Mouse (Mus musculus) adrenal gland (tissue): Measurements from ENCODE around the gene Mdn1.

Source experiments
- intact Hi-C: fragments of 180-260 bp; cut with DNase I; formaldehyde crosslinking; loops from one replicate; pipeline ENCODE4 v1.15.1; 2025
- long read RNA-seq, 2 experiments: library from polyadenylated mRNA; unstranded; transcript quantifications; one replicate each; pipeline ENCODE4 v2.0.0; 2020; ENCODE audit warnings: borderline replicate concordance in 1 of 2; ENCODE audit not compliant: insufficient replicate concordance in 1 of 2

Gene Mdn1
- long read RNA-seq, experiment 1, partial matches to known transcripts, result 8 of 10 reads
- long read RNA-seq, experiment 1, other reads (novel, unspliced or antisense), result 2 of 10 reads
- long read RNA-seq, experiment 2, partial matches to known transcripts, result 8 of 9 reads
- long read RNA-seq, experiment 2, other reads (novel, unspliced or antisense), result 0 of 9 reads

DNA sequence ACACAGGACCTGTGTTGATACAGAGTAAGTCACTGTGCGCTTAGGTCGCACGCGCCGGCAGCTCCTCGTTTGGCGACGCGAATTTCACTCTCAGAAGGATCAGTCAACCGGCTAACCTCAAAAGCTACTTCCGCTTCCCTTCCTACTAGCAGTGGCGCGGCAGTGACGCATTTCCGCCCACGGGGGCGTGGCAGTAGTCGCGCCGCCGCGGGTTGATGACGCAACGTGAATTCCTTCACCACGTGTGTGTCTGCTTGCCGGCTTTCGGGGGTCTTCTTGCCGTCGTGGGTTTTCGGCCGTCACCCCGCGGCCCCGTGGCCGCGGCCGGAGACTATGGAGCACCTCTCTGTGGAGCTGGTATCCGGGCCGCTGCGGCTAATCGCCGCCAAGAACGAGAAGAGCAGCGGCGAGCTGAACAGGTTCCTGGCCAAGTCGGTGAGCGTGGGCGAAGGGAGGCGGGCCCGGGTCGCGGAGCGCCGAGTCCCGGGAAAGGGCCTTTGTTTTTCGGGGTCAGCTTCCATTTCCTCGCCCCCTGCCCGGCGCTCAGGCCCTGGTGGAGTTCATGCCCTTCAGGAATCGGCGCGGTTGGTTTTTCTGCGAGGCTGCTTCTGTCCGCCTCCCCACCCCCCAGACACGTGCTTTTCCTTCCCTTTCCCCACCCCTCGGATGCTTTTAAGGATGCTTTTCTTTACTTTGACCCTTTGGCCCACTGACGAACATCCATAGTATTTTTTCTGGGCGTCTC lies at the start of gene Mdn1:
Gene Mdn1 (plus strand): TSS at position 202 of the 745 bp plus-strand sequence.
- intact Hi-C loops, result loop anchor here (5.0 kb wide), 1 partner anchor 375 kb away; the partner anchor contains the start of gene Ube2j1

- intact Hi-C loops, result no loop called here
Observed at GRCm38 (mm10) chr4:32615034-32615881, 41.7 kb upstream of the Mdn1 start, which contains the start of gene Casp8ap2. Gene Casp8ap2, plus strand, starts transcription at chr4:32615451.

DNA sequence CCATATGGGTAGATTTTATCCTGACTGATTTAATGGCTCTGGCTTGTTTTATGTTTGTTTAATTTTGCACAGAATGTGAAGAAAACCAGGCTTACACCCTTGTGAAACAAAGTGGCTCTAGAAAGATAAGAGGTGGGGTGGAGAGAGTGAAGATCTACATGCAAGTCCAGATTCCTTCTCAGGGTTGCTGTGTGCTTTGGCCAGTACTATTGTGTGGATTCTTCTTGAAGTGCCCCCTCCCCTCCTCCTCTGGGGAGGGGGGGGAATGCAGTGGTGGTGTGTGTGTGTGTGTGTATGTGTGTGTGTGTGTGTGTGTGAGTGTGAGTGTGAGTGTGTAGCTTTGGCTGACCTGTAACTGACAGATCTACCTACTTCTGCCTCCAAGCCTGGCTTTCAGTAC lies 35.3 kb upstream of the Mdn1 start:
- intact Hi-C loops, result no loop called here

DNA sequence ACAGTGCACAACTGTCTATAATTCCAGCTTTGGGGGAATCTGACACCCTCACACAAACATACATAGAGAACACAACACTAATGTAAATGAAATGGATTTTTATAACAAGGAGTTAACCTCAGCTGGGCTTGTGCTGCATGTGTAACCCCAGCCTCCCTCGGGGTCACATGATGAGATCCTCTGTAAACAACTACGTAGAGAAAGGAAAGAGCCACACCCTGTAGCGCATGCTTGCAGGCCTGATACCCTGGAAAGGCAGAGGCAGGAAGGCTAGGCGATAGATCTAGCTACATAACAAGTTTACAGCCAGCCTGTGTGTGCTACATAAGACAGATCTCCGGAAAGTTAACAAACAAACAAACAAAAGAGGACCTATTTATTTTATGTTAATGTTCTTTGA lies 5.2 kb upstream of the Mdn1 start:
- intact Hi-C loops, result no loop called here

DNA sequence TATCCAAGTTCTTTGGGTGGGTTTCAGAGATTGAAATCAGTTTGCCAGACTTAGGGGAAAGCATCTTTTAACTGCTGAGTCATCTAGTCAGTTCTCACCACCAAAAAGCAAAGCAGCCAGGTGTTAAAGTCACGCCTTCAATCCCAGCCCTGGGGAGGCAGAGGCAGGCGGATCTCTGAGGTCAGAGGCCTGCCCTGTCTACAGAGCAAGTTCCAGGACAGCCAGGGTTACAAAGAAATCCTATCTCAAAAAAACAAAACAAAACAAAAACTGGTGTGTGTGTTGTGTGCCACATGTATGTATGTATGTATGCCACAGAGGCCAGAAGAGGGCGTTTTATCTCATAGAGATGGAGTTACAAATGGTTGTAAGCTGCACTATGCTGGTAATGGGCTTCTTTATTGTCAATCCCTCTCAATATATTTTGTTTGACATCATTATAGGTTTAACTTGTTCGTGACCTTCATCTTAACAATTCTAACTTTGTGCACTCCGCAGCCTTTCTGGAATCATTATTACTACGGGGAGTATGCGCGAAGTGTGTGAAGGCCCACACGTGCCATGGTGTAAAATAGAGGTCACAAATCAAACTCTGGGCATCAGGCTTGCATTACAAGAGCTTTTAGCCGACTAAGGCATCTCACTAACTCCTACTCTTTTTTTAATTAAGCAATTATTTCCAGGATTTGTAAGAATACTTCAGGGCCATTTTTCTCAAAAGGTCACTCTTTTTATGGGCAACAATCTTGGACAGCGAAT lies 594 bp upstream of the Mdn1 start:
- intact Hi-C loops, result loop anchor here (5.0 kb wide), 1 partner anchor 376 kb away; the partner anchor contains the start of gene Ube2j1

DNA sequence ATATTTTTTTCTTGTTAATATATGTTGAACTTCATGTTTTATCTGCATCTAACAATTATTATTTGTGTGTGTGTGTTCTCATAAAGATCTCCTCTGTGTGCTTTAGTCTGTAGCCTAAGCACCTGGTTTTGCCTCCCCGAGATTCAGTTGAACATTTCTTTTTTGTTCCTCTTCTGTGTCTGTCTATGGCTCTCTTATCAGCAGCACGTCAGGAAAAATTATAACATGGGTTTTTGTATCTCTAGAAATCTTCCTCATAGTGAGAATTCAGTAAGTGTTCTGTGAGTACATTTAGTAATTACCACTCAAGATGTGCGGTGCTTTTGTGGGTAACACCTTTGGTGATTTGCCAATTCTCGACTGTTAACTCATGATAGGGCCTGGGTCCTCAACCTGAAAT lies 8.9 kb downstream of the Mdn1 start:
- intact Hi-C loops, result no loop called here

DNA sequence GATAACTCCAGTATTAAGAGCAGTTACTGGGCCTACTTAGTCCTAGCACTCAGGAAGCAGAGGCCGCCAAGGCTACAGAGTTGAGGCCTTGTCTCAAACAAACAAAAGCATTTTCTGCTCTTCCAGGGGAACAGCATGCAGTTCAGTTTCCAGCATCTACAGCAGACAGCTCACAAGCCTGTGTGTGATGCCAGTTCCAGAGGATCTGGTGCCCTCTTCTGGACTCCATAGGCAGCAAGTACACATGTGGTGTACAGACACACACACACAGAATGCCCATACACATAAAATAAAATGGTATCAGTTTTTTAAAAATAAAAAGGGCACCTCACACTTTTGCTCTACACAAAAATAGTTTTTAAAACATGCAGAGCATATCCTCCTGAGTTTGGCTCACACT lies 11.4 kb downstream of the Mdn1 start:
- intact Hi-C loops, result no loop called here

DNA sequence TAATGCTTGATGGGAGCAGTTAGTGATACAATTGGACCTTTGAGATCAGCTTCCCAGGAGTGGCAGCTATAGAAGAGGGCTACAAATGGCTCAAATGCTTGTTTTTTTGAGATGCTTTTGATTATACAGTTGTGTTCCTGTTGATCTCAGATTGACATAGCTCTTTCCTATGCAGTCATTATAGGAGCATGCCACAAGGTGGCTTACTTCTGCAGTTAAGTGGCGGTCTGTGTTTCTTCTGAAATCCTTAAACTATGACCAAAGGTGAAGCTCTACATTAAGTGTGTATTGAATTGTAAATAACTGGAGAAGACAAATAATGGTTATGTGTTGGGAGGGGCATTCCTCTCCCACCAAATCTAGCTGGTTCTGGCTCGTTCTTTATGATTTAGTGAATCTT lies 12.9 kb downstream of the Mdn1 start:
- intact Hi-C loops, result no loop called here

DNA sequence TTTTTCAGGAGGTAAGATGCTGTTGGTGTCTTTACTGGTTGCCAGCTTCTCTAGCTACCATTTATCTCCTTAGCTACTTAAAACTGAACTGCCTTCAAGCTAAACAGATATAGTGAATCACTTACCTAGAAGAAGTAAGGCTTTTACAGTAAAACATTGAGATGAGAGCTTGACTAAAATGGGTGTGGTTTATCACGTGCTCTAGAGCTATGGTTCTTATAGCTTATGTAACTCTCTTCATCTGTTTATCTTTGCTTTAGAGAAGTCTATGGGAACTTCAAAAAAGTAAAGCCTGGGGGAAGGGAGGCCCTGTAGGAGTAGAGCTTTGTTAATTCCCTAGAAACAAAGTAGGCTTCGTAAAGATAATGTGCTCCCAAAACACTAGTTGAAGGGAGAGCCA lies 17.1 kb downstream of the Mdn1 start:
- intact Hi-C loops, result no loop called here

DNA sequence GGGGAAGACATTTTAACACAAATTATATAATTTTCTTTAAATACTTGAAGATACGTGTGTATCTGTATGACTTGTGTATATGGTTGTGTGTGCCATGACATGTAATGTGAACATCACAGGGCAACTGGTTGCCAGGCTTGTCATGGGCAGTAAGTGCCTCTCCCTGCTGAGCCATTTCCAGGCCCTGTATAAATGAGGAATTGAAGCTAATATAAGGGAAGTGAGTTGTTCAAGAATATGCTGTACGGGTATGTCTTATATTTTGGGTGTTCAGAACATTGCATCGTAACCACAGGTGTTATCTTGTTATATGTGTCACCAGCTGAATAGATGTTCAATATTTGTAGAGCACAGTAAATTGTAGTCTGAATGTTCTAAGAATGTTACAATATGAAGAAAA lies 20.6 kb downstream of the Mdn1 start:
- intact Hi-C loops, result no loop called here

GRCm38 (mm10) chr4:32680843-32681242 lies 23.9 kb downstream of the Mdn1 start:
- intact Hi-C loops, result no loop called here

DNA sequence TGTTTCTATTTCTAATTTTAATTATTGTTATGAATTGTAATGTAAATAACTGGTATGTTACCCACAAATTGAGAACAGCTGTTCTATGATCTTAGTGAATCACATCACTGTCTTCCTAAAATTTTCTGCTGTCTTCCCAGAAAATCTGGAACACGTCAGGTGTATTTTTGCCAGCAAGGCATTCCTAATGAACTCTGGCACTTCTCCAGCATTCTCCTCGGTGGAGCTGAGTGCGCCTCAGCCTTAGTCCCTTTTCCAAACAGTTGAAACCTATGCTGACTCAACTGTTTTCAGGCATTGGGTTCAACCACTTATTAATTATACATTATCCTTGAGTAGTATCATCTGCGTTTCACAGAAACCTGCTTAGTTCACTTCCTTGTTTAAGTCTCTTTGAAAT lies 25.6 kb downstream of the Mdn1 start:
- intact Hi-C loops, result no loop called here

DNA sequence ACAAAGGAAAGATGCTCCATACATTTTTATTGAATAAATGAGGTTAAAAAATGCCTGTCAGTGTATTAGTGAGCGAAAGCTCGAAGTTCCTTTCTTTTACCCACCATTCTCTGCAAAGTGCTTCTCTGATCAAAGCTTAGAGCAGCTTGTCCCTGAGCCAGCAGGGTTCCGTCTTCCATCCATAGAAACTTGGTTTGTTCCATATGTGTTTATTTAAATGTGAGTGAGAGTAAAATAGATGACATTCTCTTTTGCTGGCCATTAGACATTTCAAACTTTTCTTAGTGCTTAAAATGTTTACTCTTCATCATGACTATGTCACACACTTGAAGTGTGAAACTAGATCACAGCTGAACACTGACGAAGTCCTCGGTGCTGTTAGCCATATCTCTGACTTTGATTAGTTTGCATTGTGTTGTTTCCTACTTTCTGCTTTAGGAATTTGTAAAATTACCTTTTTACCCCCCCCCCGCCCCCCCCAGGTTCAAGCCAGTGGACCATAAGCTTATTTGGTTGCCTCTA lies 26.2 kb downstream of the Mdn1 start:
- intact Hi-C loops, result no loop called here

DNA sequence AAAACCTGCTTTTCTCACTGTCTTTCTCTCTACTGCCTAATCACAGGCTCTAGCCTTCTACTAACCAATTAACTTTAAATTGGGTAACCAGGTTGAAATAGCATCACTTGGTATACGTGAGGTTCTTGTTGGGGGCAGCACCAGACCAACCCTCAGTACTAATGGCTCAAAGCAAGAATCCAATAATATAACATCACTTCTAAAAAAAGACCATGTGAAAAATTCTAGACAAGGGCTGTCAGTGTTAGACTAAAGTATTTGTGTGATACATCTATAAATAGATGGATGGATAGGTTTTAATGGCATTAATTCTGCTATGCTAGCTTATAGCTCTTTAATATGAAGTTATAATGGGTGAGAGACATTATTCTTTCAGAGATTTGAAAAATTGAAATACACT lies 60.8 kb downstream of the Mdn1 start:
- intact Hi-C loops, result no loop called here

GRCm38 (mm10) chr4:32745394-32745793 lies 88.5 kb downstream of the Mdn1 start:
- intact Hi-C loops, result no loop called here

DNA sequence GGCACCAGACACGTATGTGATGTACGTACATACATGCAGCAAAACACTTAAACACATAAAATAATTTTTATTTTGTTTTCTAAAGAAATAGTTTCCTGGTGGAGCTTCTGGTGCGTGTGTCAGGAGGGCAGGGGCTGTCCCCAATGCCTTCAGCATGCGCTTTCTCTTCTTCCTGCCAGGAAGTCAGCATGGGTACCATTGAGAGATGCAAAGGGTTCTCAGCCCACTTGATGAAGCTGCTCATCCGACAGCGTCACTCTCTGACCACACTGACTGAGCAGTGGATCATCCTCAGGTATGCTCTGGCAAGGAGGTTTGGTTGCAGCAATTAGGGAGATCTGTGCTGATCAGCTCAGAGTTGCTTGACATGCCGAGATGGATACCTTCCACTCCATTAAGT lies 91.5 kb downstream of the Mdn1 start:
- intact Hi-C loops, result no loop called here

DNA sequence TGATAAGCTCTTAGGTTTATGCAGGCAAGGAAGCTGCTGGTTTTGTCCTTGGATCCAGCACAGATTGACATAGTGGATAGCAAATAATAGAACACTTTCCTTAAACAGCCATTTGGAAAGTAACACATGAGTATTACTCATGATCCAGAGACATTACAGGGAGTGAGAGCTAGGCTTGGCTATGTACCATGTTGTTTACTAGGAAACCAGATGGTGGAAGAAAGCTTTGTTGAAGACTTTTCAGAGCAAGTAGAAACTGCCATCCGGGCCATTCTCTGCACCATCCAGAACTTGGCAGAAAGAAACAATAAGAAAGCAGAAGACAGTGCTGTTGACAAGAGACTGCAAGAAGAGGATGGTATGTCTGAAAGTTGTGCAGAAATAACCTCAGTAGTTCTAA lies 93.8 kb downstream of the Mdn1 start:
- intact Hi-C loops, result loop anchor here (5.0 to 10.0 kb wide), 2 partner anchors 197 to 264 kb away; no protein-coding TSS in a partner anchor

- intact Hi-C loops, result loop anchor here (10.0 kb wide), 1 partner anchor 257 kb away; no protein-coding TSS in a partner anchor
Observed at GRCm38 (mm10) chr4:32757430-32757829, 100.5 kb downstream of the Mdn1 start.

- intact Hi-C loops, result loop anchor here (5.0 kb wide), 1 partner anchor 185 kb away; the partner anchor contains the start of gene Ankrd6
Observed at GRCm38 (mm10) chr4:32767471-32767870, 110.6 kb downstream of the Mdn1 start.

DNA sequence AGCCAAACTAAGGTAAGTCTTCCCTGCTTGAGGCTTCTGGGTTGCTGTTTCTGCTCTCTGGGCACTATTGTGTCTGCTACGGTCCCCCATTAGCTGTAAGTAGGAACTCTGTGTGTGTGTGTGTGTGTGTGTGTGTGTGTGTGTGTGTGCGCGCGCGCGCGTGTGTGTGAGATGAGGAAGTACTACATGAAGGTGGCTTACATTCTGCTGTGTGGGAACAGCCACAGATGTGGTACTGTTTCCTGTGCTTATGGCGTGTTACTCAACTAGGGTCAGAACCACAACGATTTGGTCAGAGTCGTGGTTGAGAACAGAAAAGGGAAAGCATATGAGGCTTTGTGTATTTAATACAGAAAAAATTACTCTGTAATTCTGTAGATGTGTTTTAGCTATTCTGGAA lies 111.1 kb downstream of the Mdn1 start:
- intact Hi-C loops, result loop anchor here (5.0 kb wide), 1 partner anchor 184 kb away; the partner anchor contains the start of gene Ankrd6
